Mouse (Mus musculus) 3T3-L1 (cell line): ENCODE results near the gene Eif3f.

Source experiments
- DNase-seq: peaks from one replicate; pipeline ENCODE4 v3.0.0-alpha.2; 2015; ENCODE audit warnings: low read depth, low spot score

The Eif3f gene

GRCm38 (mm10) chr7:108933794-108934731 is at the start of gene Eif3f:
Gene Eif3f, plus strand, starts transcription at chr7:108934417.
- peak; percentile 97 for DNase-seq

- no peak for DNase-seq
Observed at GRCm38 (mm10) chr7:108884906-108885305, 49.3 kb upstream of the Eif3f start, which contains the start of gene Olfr518. Gene Olfr518, minus strand, starts transcription at chr7:108885006.

GRCm38 (mm10) chr7:108894320-108894719 is 39.9 kb upstream of the Eif3f start, which contains the start of gene Olfr519:
Gene Olfr519, minus strand, starts transcription at chr7:108894420.
- DNase-seq = no peak

GRCm38 (mm10) chr7:108903969-108904368 is 30.2 kb upstream of the Eif3f start:
- no peak for DNase-seq

GRCm38 (mm10) chr7:108927043-108927442 is 7.2 kb upstream of the Eif3f start:
- no peak for DNase-seq

- DNase-seq = no peak
Observed at GRCm38 (mm10) chr7:108928280-108929188, 5.7 kb upstream of the Eif3f start.

GRCm38 (mm10) chr7:108929726-108930393 is 4.4 kb upstream of the Eif3f start, which contains the start of gene Nlrp10:
Gene Nlrp10, minus strand, starts transcription at chr7:108930178.
- DNase-seq = no peak

- peak; percentile 22 for DNase-seq
Observed at GRCm38 (mm10) chr7:108934836-108935235, 619 bp downstream of the Eif3f start.

- no peak for DNase-seq
Observed at GRCm38 (mm10) chr7:108935411-108935810, 1.2 kb downstream of the Eif3f start.

GRCm38 (mm10) chr7:108936591-108936990 is 2.4 kb downstream of the Eif3f start:
- no peak for DNase-seq

- peak; percentile 73 for DNase-seq
Observed at GRCm38 (mm10) chr7:108941466-108941865, 7.2 kb downstream of the Eif3f start.

GRCm38 (mm10) chr7:108944002-108944401 is 9.8 kb downstream of the Eif3f start:
- DNase-seq = peak; percentile 74

- DNase-seq = no peak
Observed at GRCm38 (mm10) chr7:108948611-108949010, 14.4 kb downstream of the Eif3f start.

GRCm38 (mm10) chr7:108949301-108949700 is 15.1 kb downstream of the Eif3f start:
- no peak for DNase-seq

- no peak for DNase-seq
Observed at GRCm38 (mm10) chr7:108950312-108950761, 16.1 kb downstream of the Eif3f start, which contains the start of gene Tub. Gene Tub, plus strand, starts transcription at chr7:108950338.

- no peak for DNase-seq
Observed at GRCm38 (mm10) chr7:108950762-108951331, 16.6 kb downstream of the Eif3f start.

- no peak for DNase-seq
Observed at GRCm38 (mm10) chr7:108952801-108953200, 18.6 kb downstream of the Eif3f start.

- DNase-seq = peak; percentile 84
Observed at GRCm38 (mm10) chr7:108954185-108954584, 20.0 kb downstream of the Eif3f start.

GRCm38 (mm10) chr7:108957734-108958133 is 23.5 kb downstream of the Eif3f start:
- DNase-seq = no peak

- no peak for DNase-seq
Observed at GRCm38 (mm10) chr7:108965968-108966367, 31.8 kb downstream of the Eif3f start.
